Mouse (Mus musculus) E14TG2a.4 (cell line): Measurements from ENCODE around the gene Cdc26.

ENCODE experiments used
- CTCF ChIP-seq: conservative IDR thresholded peaks from 2 replicates; pipeline ENCODE4 v1.5.1; 2014; ENCODE audit warnings: low read length
- POU5F1 ChIP-seq: IDR thresholded peaks from 2 replicates; pipeline ENCODE4 v1.6.1; 2014; ENCODE audit warnings: low read length, borderline replicate concordance

DNA sequence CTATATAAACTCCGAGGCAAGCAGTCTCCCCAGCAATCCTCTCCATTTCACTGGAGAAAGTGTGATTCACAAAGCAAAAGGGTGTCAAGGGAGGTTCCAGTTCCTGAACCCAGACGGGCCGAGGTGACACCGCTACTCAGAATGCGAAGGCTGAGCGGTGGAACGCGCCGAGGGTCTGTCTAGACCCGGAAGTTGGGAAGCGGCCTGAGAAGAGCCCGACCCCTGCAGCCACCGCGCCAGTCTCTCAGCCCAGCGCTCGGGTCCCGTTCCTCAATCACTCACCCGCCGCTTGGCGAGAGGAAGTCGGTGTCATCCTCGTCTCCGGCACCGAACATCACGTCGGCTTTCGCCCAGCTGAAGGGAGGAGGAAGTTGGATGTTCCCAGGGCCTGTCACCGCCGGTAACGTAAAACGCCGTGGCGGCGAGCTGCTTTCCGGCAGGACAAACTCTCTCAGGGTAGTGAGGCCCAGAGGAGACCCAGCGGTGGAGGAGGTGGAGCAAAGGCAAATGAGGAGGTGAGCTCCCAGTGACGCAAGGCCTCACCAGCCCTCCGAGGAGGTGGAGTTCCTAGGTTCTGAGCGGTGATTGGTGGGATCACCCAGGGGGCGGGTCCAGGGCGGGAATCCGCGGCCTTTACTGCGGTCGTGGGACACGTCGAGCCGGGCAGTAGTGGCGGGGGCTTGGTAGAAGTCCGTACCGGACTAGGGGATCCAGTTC is 48.2 kb downstream of the Cdc26 start, which contains the start of the genes Fkbp15 and Slc31a1:
- TF ChIP-seq CTCF (no peak), POU5F1 (no peak)
